Mouse (Mus musculus): Measurements from ENCODE around the gene Rasgef1b. TPM values are rescaled to one million over a fixed set of nuclear protein-coding genes. Genes with fewer than 3 reads are reported as not detected.
A peak's percentile ranks its signal among the peaks of the same experiment; 100 is the strongest.

The Rasgef1b gene
- polyA plus RNA-seq, 1 experiment from 2014 or later = 75.6 TPM

DNA sequence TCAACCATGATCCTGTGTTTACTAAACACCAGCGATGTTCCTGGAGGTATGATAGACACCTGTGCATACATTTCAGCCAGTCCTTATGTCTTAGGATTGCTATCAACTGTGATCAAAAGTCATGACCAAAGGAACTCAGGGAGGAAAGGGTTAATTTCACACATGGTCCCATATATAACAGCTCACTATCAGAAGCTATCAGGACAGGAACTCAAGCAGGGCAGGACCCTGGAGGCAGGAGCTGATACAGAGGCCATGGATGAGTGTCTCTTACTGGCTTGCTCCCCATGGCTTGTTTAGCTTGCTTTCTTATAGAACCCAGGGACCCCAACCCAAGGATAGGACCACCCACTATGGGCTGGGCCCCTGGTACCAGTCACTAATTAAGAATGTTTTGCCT lies 95.3 kb downstream of the Rasgef1b start:
- Histone ChIP-seq H3K36me3 (ENCODE audit: control insufficient read depth, insufficient read depth, low read length) (no peaks in the 10 kb centered on the region), H3K27ac (replicated peaks; ENCODE audit: low read depth, low read length) (no peak overlapping the region), H3K4me1 (ENCODE audit: control insufficient read depth, insufficient read depth, low read length) (no peaks in the 10 kb centered on the region), H3K9me3 (ENCODE audit: control insufficient read depth, low read length) (no peaks in the 10 kb centered on the region), H3K4me3 (replicated peaks; ENCODE audit: low read depth, low read length) (no peak overlapping the region), H3K9ac (replicated peaks; ENCODE audit: low read length) (no peak overlapping the region), H3K4me2 (ENCODE audit: low read length) (no peak overlapping the region), H3K27me3 (ENCODE audit: control insufficient read depth, insufficient read depth, low read length) (no peaks in the 10 kb centered on the region)
- ATAC-seq (ENCODE audit: low FRiP score, low TSS enrichment) (no peak), DNase-seq (no peak)
- WGBS = 95% methylated on average over 1 of the region's 1 CpGs

DNA sequence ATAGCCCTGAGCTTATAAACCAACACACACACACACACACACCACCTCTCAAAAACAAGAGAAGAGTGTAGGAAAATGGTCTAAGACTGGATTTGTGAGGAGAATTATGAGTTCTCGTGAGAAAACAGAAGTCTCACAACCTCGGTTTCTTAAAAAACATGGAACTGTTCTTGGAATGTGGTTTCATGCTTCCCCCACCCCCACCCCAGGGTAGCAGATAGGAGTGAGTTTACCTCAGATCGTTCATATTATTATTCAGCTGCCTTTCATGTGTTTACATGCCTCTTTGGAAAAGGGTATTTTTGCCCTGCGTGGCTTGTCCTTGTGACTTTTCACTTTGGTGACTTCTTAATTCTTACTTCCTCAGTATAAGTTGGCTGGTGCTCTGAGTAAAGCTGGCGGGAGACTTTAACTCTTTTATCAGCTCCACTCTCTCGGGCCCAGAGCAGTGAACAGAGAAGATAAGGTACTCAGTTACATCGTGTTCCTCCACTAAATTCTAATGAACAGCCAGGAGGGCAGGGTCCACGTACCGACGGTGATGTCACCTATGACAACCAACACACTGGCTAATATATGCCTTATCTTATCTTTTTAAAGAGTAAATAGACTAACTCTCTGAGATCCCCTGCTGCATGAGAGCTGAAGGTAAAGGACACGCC lies 96.1 kb downstream of the Rasgef1b start:
- DNase-seq = no peak
- no peak overlapping the region for H3K27ac ChIP-seq (replicated peaks; ENCODE audit: low read depth, low read length)
- WGBS = 84% methylated on average over 11 of the region's 11 CpGs
- H3K27me3 ChIP-seq (ENCODE audit: control insufficient read depth, insufficient read depth, low read length) = no peaks in the 10 kb centered on the region
- no peak overlapping the region for H3K4me3 ChIP-seq (replicated peaks; ENCODE audit: low read depth, low read length)
- no peak overlapping the region for H3K9ac ChIP-seq (replicated peaks; ENCODE audit: low read length)
- H3K4me2 ChIP-seq (ENCODE audit: low read length) = no peak overlapping the region
- no peaks in the 10 kb centered on the region for H3K9me3 ChIP-seq (ENCODE audit: control insufficient read depth, low read length)
- H3K4me1 ChIP-seq (ENCODE audit: control insufficient read depth, insufficient read depth, low read length) = no peaks in the 10 kb centered on the region
- no peak for ATAC-seq (ENCODE audit: low FRiP score, low TSS enrichment)
- no peaks in the 10 kb centered on the region for H3K36me3 ChIP-seq (ENCODE audit: control insufficient read depth, insufficient read depth, low read length)

DNA sequence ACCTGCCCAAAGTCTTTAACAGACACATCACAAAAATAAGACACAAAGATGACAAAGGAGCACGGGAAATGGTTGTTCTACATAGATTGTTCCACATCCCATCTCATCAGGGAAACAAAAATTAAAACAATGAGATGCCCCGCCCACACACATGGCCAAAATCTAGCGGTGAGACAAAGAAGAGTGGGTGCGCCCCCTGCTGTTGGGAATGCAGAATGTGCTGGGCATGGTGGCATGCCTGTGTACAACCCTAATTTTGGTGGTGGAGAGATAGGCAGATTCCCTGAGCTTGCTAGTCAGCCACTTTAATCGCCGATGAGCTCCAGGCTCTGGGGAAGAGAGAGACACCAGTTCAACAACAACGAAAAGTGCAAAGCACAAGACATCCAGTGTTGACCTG lies 98.8 kb downstream of the Rasgef1b start:
- Histone ChIP-seq H3K4me2 (ENCODE audit: low read length) (no peak overlapping the region), H3K9ac (replicated peaks; ENCODE audit: low read length) (no peak overlapping the region), H3K36me3 (ENCODE audit: control insufficient read depth, insufficient read depth, low read length) (no peaks in the 10 kb centered on the region), H3K4me3 (replicated peaks; ENCODE audit: low read depth, low read length) (no peak overlapping the region), H3K4me1 (ENCODE audit: control insufficient read depth, insufficient read depth, low read length) (0 out of 2 replicates have a peak, but pooled peaks cover 3% of the 10 kb centered on the region), H3K27ac (replicated peaks; ENCODE audit: low read depth, low read length) (no peak overlapping the region), H3K9me3 (ENCODE audit: control insufficient read depth, low read length) (no peaks in the 10 kb centered on the region), H3K27me3 (ENCODE audit: control insufficient read depth, insufficient read depth, low read length) (peaks cover 3% of the 10 kb centered on the region; the same call in 1 of the 2 replicates)
- no peak for ATAC-seq (ENCODE audit: low FRiP score, low TSS enrichment)
- WGBS = 85% methylated on average over 7 of the region's 7 CpGs
- no peak for DNase-seq

DNA sequence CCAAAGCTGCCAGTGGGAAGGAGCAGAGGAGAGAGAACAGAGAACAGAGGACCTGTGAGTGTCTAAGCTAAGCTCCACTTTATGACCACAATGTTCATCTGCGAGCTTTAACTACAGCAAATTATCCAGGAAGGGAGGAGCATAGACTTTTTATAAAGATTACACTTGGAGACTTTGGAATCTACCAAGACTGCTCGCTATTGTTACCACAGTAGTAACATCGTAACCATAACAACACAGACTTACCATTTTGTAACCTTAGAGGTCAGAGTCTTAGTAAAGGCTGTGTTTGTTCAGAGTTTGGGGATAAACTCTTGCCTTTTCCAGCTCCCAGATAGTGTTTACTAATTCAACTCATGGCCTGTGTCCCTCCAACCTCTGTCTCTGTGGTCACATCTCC lies 103.3 kb downstream of the Rasgef1b start:
- Histone ChIP-seq H3K4me3 (replicated peaks; ENCODE audit: low read depth, low read length) (no peak overlapping the region), H3K9me3 (ENCODE audit: control insufficient read depth, low read length) (no peaks in the 10 kb centered on the region), H3K27me3 (ENCODE audit: control insufficient read depth, insufficient read depth, low read length) (peaks cover 3% of the 10 kb centered on the region; the same call in 1 of the 2 replicates), H3K4me2 (ENCODE audit: low read length) (no peak overlapping the region), H3K9ac (replicated peaks; ENCODE audit: low read length) (no peak overlapping the region), H3K36me3 (ENCODE audit: control insufficient read depth, insufficient read depth, low read length) (no peaks in the 10 kb centered on the region), H3K4me1 (ENCODE audit: control insufficient read depth, insufficient read depth, low read length) (0 out of 2 replicates have a peak, but pooled peaks cover 3% of the 10 kb centered on the region), H3K27ac (replicated peaks; ENCODE audit: low read depth, low read length) (no peak overlapping the region)
- DNase-seq = no peak
- WGBS = 41% methylated on average over 3 of the region's 3 CpGs
- no peak for ATAC-seq (ENCODE audit: low FRiP score, low TSS enrichment)

DNA sequence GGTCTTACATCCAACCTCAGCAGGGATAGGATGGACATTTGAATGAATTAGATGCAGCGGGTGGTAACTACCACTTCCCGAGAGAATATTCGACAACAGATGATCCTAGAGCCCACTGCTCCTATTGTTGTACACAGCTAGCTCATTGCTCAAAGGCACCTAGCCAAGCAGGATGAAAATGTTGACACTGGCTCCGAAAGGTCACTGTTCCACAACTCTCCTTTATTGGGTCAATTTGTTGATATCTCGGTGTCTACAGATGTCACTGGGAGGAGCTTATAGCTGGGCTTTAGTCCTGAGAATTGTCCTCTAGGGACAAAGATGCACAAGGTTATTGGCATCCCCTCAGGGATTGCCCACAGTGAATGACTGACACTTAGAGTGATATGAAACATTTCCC lies 108.1 kb downstream of the Rasgef1b start:
- no peaks in the 10 kb centered on the region for H3K9me3 ChIP-seq (ENCODE audit: control insufficient read depth, low read length)
- H3K36me3 ChIP-seq (ENCODE audit: control insufficient read depth, insufficient read depth, low read length) = no peaks in the 10 kb centered on the region
- ATAC-seq (ENCODE audit: low FRiP score, low TSS enrichment) (no peak), DNase-seq (no peak)
- H3K4me2 ChIP-seq (ENCODE audit: low read length) = no peak overlapping the region
- H3K4me1 ChIP-seq (ENCODE audit: control insufficient read depth, insufficient read depth, low read length) = no peaks in the 10 kb centered on the region
- WGBS = 90% methylated on average over 5 of the region's 5 CpGs
- no peak overlapping the region for H3K4me3 ChIP-seq (replicated peaks; ENCODE audit: low read depth, low read length)
- H3K27me3 ChIP-seq (ENCODE audit: control insufficient read depth, insufficient read depth, low read length) = peaks cover 3% of the 10 kb centered on the region; the same call in 1 of the 2 replicates
- H3K9ac ChIP-seq (replicated peaks; ENCODE audit: low read length) = no peak overlapping the region
- no peak overlapping the region for H3K27ac ChIP-seq (replicated peaks; ENCODE audit: low read depth, low read length)

DNA sequence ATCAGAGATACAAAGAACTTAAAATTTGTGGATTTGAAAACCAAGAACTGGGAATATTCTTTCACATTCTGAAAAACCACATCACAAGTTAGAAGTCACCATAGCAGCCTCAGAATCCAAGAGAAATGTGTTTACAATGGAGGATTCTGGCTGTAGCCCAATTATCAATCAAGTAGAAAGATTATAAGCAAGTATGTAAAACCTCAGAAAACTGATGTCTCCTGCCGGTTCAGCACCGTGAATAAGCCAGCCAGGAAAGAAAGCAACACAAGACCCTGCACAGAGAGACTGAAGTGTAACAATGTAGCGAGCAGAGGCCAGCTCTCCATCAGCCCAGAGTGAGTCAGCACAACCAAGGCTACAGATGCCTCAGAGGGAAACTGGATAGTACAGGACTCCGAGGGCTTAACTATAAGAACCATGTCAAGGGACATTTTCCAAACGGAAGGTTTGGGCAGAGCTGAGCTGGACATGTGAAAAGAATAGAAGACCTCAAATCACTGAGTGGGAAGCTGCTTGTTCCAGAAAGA lies 111.5 kb downstream of the Rasgef1b start:
- peak; percentile 21 for DNase-seq

DNA sequence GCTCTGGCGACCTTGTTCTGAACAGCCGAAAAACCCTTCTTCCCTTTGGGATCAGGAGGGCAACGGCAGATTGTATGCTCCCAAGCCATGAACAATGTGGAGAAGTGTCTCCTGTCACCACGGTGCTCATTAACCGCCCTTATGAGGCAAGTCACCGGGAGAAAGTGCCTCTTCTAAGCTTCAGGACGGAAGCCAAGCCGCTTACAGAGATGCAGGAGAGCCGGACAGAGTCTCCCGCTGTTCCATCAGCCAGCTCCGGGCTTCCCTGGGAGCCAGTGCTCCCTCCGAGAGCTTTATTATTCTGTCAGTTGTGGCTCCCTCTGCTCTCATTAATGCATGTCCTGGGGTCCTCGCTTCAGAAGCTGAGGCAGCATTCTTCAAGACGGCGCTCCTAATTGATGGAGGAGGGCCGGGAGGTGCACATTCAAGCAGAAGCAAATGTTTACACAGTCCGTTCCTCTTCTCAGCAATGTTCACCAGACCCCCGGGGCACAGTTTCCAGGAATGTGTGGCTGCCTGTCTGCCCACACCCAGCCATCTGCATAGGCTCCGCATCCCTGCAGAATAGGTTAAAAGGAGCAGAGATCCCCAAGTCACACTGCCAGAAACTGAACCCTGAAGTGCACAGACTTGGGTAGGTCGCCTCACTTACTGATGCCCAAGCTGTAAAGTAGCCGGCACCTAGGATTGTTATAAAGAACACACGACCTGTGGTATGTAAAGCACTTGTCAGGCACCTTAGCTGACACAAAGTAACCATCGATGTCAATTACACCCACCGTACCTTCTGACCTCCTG lies 115.3 kb downstream of the Rasgef1b start:
- Histone ChIP-seq H3K36me3 (ENCODE audit: control insufficient read depth, insufficient read depth, low read length) (no peaks in the 10 kb centered on the region), H3K27ac (replicated peaks; ENCODE audit: low read depth, low read length) (peak overlapping the region; percentile 66), H3K4me3 (replicated peaks; ENCODE audit: low read depth, low read length) (peak overlapping the region; percentile 11), H3K9ac (replicated peaks; ENCODE audit: low read length) (peak overlapping the region; percentile 10; the same call in 1 of the 2 replicates), H3K27me3 (ENCODE audit: control insufficient read depth, insufficient read depth, low read length) (0 out of 2 replicates have a peak, but pooled peaks cover 5% of the 10 kb centered on the region), H3K4me1 (ENCODE audit: control insufficient read depth, insufficient read depth, low read length) (peaks cover 18% of the 10 kb centered on the region), H3K4me2 (ENCODE audit: low read length) (peak overlapping the region; percentile 48), H3K9me3 (ENCODE audit: control insufficient read depth, low read length) (no peaks in the 10 kb centered on the region)
- peak; percentile 76; the same call in 1 of the 2 replicates for ATAC-seq (ENCODE audit: low FRiP score, low TSS enrichment)
- DNase-seq = peak; percentile 80
- under 1% methylated on average over 24 of the region's 24 CpGs for WGBS

More for the DNA sequence above, 111.5 kb downstream of the Rasgef1b start:
- Histone ChIP-seq H3K9me3 (ENCODE audit: control insufficient read depth, low read length) (no peaks in the 10 kb centered on the region), H3K4me1 (ENCODE audit: control insufficient read depth, insufficient read depth, low read length) (peaks cover 12% of the 10 kb centered on the region), H3K4me2 (ENCODE audit: low read length) (no peak overlapping the region), H3K4me3 (replicated peaks; ENCODE audit: low read depth, low read length) (no peak overlapping the region), H3K36me3 (ENCODE audit: control insufficient read depth, insufficient read depth, low read length) (no peaks in the 10 kb centered on the region), H3K9ac (replicated peaks; ENCODE audit: low read length) (no peak overlapping the region), H3K27ac (replicated peaks; ENCODE audit: low read depth, low read length) (no peak overlapping the region), H3K27me3 (ENCODE audit: control insufficient read depth, insufficient read depth, low read length) (no peaks in the 10 kb centered on the region)
- 22% methylated on average over 5 of the region's 5 CpGs for WGBS
- no peak for ATAC-seq (ENCODE audit: low FRiP score, low TSS enrichment)

DNA sequence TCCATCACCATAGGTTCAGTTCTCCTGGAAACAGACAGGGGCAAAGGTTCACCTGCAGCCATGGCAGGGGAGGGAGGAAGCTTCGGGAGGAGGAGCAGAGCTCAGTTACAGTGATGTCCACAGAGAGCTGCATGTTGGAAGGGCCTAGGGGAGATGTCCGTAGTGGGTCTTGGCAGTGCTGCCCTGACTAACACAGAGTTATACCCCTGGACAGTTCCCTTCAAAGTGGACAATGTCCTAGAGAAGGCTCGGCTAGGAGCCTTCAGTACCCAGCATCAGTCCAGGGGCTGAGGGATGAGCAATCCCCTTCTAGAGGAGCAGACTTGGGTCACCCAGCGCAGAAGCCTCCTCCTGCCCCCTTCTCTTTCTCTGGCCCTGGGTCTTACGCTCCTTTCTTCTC lies 121.3 kb downstream of the Rasgef1b start:
- H3K4me1 ChIP-seq (ENCODE audit: control insufficient read depth, insufficient read depth, low read length) = peaks cover 13% of the 10 kb centered on the region; the same call in 1 of the 2 replicates
- WGBS = 69% methylated on average over 5 of the region's 5 CpGs
- no peak overlapping the region for H3K9ac ChIP-seq (replicated peaks; ENCODE audit: low read length)
- 0 out of 2 replicates have a peak, but pooled peaks cover 5% of the 10 kb centered on the region for H3K27me3 ChIP-seq (ENCODE audit: control insufficient read depth, insufficient read depth, low read length)
- H3K27ac ChIP-seq (replicated peaks; ENCODE audit: low read depth, low read length) = no peak overlapping the region
- no peaks in the 10 kb centered on the region for H3K36me3 ChIP-seq (ENCODE audit: control insufficient read depth, insufficient read depth, low read length)
- no peaks in the 10 kb centered on the region for H3K9me3 ChIP-seq (ENCODE audit: control insufficient read depth, low read length)
- H3K4me2 ChIP-seq (ENCODE audit: low read length) = no peak overlapping the region
- no peak overlapping the region for H3K4me3 ChIP-seq (replicated peaks; ENCODE audit: low read depth, low read length)
- no peak for DNase-seq
- no peak for ATAC-seq (ENCODE audit: low FRiP score, low TSS enrichment)

Measured in midbrain, embryonic 14.5 days (tissue).